Mouse (Mus musculus) liver, embryonic 12.5 days (tissue): ENCODE measurements around the gene Pitpnm1. TPM values are rescaled to one million over a fixed set of nuclear protein-coding genes. Genes with fewer than 3 reads are reported as not detected.
"Not testable (repeated sequence)": the region's sequence is repeated elsewhere in the genome, so short reads cannot be mapped to it uniquely, and the experiment has no call there.

Experiments used
- ATAC-seq: fragments of 200-750 bp; cut with Nextera tagmentation; 2 replicates; pipeline ENCODE4 v1.8.0; 2017; ENCODE audit warnings: moderate number of reproducible peaks, mild to moderate bottlenecking, moderate library complexity
- H3K27ac ChIP-seq: fragments of 300-500 bp; sonication (generic); 2 replicates; pipeline ENCODE4 v1.5.1; 2016; ENCODE audit warnings: mild to moderate bottlenecking
- H3K27me3 ChIP-seq: fragments of 300-500 bp; sonication (generic); replicated peaks from 2 replicates; pipeline ENCODE4 v1.6.1; 2016; ENCODE audit warnings: mild to moderate bottlenecking, moderate library complexity
- H3K36me3 ChIP-seq: fragments of 300-500 bp; sonication (generic); 2 replicates; pipeline ENCODE4 v1.6.1; 2016; ENCODE audit warnings: mild to moderate bottlenecking, moderate library complexity
- H3K4me1 ChIP-seq: fragments of 300-500 bp; sonication (generic); 2 replicates; pipeline ENCODE4 v1.6.1; 2016
- H3K4me2 ChIP-seq: fragments of 300-500 bp; sonication (generic); 2 replicates; pipeline ENCODE4 v1.6.1; 2016; ENCODE audit warnings: mild to moderate bottlenecking, moderate library complexity
- H3K4me3 ChIP-seq: fragments of 300-500 bp; sonication (generic); 2 replicates; pipeline ENCODE4 v1.5.1; 2016; ENCODE audit warnings: mild to moderate bottlenecking, moderate library complexity
- H3K9ac ChIP-seq: fragments of 300-500 bp; sonication (generic); 2 replicates; pipeline ENCODE4 v1.6.1; 2016; ENCODE audit warnings: mild to moderate bottlenecking, moderate library complexity
- H3K9me3 ChIP-seq: fragments of 300-500 bp; sonication (generic); replicated peaks from 2 replicates; pipeline ENCODE4 v1.6.1; 2016; ENCODE audit warnings: mild to moderate bottlenecking, moderate library complexity
- WGBS: fragments of 180-500 bp; shearing (Covaris S2); methylation state at CpG from one replicate; pipeline ENCODE4 v1.1.7; 2016; ENCODE audit not compliant: insufficient replicate concordance; 5-methylcytosine and 5-hydroxymethylcytosine counted together
- polyA plus RNA-seq: library from polyadenylated mRNA; unstranded; fragments of >200 nt; fragmentation: Nextera tagmentation; extraction: Ambion mirVana; gene quantifications from 2 replicates; pipeline ENCODE4 v1.2.1, GENCODE M21; 2016

The Pitpnm1 gene
- polyA plus RNA-seq, 1 experiment from 2014 or later: 5.0 TPM

- Histone ChIP-seq H3K36me3 (0 out of 2 replicates have a peak, but pooled peaks cover 2% of the 10 kb centered on the region), H3K9me3 (no peaks in the 10 kb centered on the region), H3K4me1 (peaks cover 52% of the 10 kb centered on the region), H3K4me2 (peak overlapping the region; percentile 73), H3K9ac (peak overlapping the region; percentile 66), H3K4me3 (peak overlapping the region; percentile 40), H3K27ac (peak overlapping the region; percentile 84), H3K27me3 (no peaks in the 10 kb centered on the region)
- ATAC-seq: no peak
- 87% methylated on average over 5 of the region's 5 CpGs for WGBS
Measured at GRCm38 (mm10) chr19:4058581-4058980, 41.2 kb upstream of the Pitpnm1 start.

DNA sequence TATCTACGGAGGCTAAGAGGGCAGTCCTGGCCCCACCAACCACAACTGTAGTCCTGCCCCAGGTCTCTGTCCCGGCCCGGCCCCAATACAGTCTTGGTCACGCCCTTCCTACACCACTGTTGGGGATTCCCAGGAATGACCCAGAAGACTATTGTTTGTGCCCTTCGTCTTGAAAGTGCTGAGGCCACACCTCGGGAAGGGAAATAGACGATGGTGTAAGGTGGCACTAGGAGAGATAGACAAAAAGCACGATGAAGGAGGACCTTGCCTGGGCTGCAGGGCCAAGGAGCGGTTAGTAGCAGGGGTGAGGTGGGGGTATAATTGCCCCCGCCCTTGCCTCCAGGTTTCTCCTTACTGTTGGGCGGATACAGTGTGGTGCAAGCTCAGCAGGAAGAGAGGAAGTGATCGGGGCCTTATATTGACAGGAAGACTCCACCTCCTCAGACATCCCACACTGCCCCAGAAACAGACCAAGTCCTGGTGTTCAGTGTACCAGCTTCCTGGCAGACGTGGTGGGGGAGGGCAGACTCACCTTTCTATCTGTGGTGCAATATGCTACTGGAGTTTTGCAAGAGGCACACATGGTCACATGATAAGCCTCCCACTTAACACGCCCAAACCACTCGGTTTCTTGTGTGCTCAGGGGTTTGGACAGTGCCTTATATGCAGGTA, 40.6 kb upstream of the Pitpnm1 start, which contains the start of gene Gstp3:
Gene Gstp3 (minus strand): TSS at position 501 of the 672 bp plus-strand sequence.
- peak within 1 kb of the TSS; percentile 84 for H3K27ac ChIP-seq
- peak within 1 kb of the TSS; percentile 40 for H3K4me3 ChIP-seq
- H3K9ac ChIP-seq: peak within 1 kb of the TSS; percentile 66
- no peaks in the 10 kb centered on the region for H3K9me3 ChIP-seq
- peak; percentile 92 for ATAC-seq
- H3K4me1 ChIP-seq: peaks cover 55% of the 10 kb centered on the region
- peak within 1 kb of the TSS; percentile 73 for H3K4me2 ChIP-seq
- H3K27me3 ChIP-seq: no peaks in the 10 kb centered on the region
- WGBS: 22% methylated on average over 15 of the region's 15 CpGs
- 0 out of 2 replicates have a peak, but pooled peaks cover 2% of the 10 kb centered on the region for H3K36me3 ChIP-seq

DNA sequence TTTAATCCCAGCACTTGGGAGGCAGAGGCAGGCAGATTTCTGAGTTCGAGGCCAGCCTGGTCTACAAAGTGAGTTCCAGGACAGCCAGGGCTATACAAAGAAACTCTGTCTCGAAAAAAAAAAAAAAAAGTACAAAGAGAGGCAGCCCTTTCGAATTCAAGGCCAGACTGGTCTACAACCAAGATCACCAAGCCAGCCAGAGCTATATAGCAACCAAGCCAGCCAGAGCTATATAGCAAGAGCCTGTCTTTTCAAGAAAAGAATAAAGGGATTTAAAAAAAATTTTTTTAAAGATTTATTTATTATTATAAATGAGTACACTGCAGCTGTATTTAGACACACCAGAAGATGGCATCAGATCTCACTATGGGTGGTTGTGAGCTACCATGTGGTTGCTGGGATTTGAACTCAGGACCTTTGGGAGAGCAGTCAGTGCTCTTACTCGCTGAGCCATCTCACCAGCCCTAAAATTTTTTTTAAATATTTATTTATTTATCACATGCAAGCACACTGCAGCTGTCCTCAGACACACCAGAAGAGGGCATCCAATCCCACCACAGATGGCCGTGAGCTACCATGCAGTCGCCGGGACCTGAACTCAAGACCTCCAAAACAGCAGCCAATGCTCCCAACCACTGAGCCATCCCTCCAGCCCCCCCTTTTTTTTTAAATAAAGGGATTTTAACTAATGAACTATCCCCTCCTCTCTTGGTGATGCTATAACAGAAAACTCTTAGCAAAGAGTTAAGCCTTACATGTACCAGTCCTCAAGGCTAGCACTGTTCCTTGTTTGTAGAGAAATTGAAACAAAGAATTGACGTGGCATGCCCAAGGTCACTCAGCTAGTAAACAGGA, 39.5 kb upstream of the Pitpnm1 start:
- not testable (repeated sequence) for ATAC-seq, H3K27me3 ChIP-seq, H3K4me3 ChIP-seq, H3K36me3 ChIP-seq, H3K9ac ChIP-seq, H3K9me3 ChIP-seq, H3K4me2 ChIP-seq
- peak overlapping the region; percentile 84 for H3K27ac ChIP-seq
- WGBS: 80% methylated on average over 8 of the region's 8 CpGs
- H3K4me1 ChIP-seq: peaks cover 56% of the 10 kb centered on the region

GRCm38 (mm10) chr19:4060899-4061465, 38.8 kb upstream of the Pitpnm1 start:
- 0 out of 2 replicates have a peak, but pooled peaks cover 2% of the 10 kb centered on the region for H3K36me3 ChIP-seq
- H3K4me1 ChIP-seq: peaks cover 49% of the 10 kb centered on the region
- H3K27me3 ChIP-seq: no peaks in the 10 kb centered on the region
- H3K27ac ChIP-seq: peak overlapping the region; percentile 64; the same call in 1 of the 2 replicates
- 68% methylated on average over 6 of the region's 6 CpGs for WGBS
- no peak overlapping the region for H3K9ac ChIP-seq
- H3K4me3 ChIP-seq: no peak overlapping the region
- H3K9me3 ChIP-seq: no peaks in the 10 kb centered on the region
- no peak for ATAC-seq
- no peak overlapping the region for H3K4me2 ChIP-seq

- not testable (repeated sequence) for H3K9me3 ChIP-seq, H3K4me3 ChIP-seq, H3K27ac ChIP-seq, ATAC-seq, H3K4me2 ChIP-seq, H3K36me3 ChIP-seq, H3K27me3 ChIP-seq, H3K9ac ChIP-seq
- 43% methylated on average over 4 of the region's 4 CpGs for WGBS
- H3K4me1 ChIP-seq: peaks cover 34% of the 10 kb centered on the region
Measured at GRCm38 (mm10) chr19:4063357-4063756, 36.4 kb upstream of the Pitpnm1 start.

- not testable (repeated sequence) for H3K4me3 ChIP-seq, ATAC-seq, H3K36me3 ChIP-seq, H3K9ac ChIP-seq, H3K4me2 ChIP-seq, H3K27ac ChIP-seq, H3K9me3 ChIP-seq
- 19% methylated on average over 7 of the region's 11 CpGs for WGBS
- H3K27me3 ChIP-seq: 0 out of 2 replicates have a peak, but pooled peaks cover 11% of the 10 kb centered on the region
- H3K4me1 ChIP-seq: peaks cover 23% of the 10 kb centered on the region
Measured at GRCm38 (mm10) chr19:4064501-4064900, 35.3 kb upstream of the Pitpnm1 start.

DNA sequence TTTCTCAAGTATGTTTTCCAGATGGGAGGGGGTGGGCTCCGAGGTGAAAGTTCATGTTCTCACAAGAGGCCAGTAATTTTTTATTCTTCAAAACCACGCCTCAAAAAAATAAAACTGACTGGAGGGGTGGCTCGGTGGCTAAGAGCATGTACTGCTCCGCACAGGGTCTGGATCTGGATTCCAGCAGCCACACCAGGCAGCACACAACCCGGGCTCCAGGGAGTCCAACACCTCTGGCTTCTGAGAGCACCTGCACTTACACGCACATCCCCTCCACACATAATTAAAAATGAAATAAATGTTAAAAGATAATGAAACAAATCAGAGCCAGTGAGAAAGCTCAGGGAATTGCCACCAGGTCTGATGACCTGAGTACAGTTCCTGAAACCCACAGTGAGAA, 33.5 kb upstream of the Pitpnm1 start:
- H3K9ac ChIP-seq: no peak overlapping the region
- H3K27me3 ChIP-seq: peaks cover 16% of the 10 kb centered on the region; the same call in 1 of the 2 replicates
- H3K36me3 ChIP-seq: no peaks in the 10 kb centered on the region
- no peak for ATAC-seq
- H3K4me3 ChIP-seq: no peak overlapping the region
- H3K4me1 ChIP-seq: peaks cover 20% of the 10 kb centered on the region
- H3K9me3 ChIP-seq: no peaks in the 10 kb centered on the region
- no peak overlapping the region for H3K4me2 ChIP-seq
- WGBS: 65% methylated on average over 6 of the region's 6 CpGs
- no peak overlapping the region for H3K27ac ChIP-seq

DNA sequence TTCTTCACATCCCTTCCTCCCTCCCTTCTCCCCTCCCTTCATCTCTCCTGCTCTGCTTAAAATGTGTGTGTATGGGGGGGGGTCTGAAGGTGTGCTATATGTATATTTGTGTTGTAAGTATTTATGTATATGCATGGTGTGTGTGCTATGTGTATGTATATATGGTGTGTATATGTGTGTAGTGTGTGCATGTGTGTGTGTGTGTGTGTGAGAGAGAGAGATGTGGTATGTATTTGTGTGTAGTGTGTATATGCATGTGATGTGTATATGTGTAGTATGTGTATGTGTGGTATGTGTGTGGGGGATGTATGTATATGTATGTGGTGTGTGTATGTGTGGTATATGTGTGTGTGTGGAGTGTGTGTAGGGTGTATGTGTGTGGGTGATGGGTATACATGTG, 32.9 kb upstream of the Pitpnm1 start:
- H3K36me3 ChIP-seq: no peaks in the 10 kb centered on the region
- no peak overlapping the region for H3K9ac ChIP-seq
- peak overlapping the region; percentile 39; the same call in 1 of the 2 replicates for H3K27ac ChIP-seq
- peaks cover 22% of the 10 kb centered on the region for H3K4me1 ChIP-seq
- no peak overlapping the region for H3K4me3 ChIP-seq
- H3K27me3 ChIP-seq: peaks cover 16% of the 10 kb centered on the region; the same call in 1 of the 2 replicates
- ATAC-seq: peak; percentile 32; the same call in 1 of the 2 replicates
- H3K4me2 ChIP-seq: no peak overlapping the region
- H3K9me3 ChIP-seq: no peaks in the 10 kb centered on the region

- H3K27me3 ChIP-seq: peaks cover 16% of the 10 kb centered on the region; the same call in 1 of the 2 replicates
- H3K36me3 ChIP-seq, ATAC-seq, H3K4me3 ChIP-seq, H3K4me2 ChIP-seq, H3K9ac ChIP-seq, H3K9me3 ChIP-seq: not testable (repeated sequence)
- 74% methylated on average over 2 of the region's 2 CpGs for WGBS
- peak overlapping the region; percentile 62; the same call in 1 of the 2 replicates for H3K27ac ChIP-seq
- peaks cover 22% of the 10 kb centered on the region for H3K4me1 ChIP-seq
Measured at GRCm38 (mm10) chr19:4068242-4068641, 31.6 kb upstream of the Pitpnm1 start.

DNA sequence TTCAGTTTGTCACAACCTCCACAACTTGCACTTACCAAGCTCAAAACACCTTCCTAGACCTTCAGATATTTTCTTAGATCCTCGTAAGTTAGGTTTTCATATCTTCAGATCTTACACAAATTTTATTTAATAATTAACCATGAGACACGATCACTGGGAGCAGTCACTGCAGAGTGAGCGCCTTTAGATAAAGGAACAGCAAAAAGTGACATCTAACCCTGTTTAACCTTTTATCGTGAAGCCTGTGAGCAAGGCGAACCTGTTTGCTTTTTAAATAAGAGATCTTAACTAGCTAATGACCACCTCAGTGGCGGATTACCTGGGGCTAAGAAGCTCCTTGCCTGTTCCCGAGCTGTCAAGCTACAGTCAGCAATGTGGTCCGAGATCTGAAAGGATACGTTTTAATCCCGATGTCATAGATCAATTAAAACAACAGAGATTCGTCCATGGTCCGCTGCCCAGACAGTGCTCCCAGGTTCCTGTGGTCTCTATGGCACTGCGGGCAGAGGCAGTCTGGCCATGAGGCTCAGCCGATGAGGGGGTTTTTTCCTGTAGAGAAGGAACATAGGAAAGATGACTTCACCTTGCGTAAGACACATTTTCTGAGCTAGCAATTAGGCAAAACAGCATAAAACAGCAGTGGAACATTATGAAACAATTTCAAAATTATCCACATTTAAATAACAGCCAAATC, 30.9 kb upstream of the Pitpnm1 start:
- peak overlapping the region; percentile 62 for H3K27ac ChIP-seq

DNA sequence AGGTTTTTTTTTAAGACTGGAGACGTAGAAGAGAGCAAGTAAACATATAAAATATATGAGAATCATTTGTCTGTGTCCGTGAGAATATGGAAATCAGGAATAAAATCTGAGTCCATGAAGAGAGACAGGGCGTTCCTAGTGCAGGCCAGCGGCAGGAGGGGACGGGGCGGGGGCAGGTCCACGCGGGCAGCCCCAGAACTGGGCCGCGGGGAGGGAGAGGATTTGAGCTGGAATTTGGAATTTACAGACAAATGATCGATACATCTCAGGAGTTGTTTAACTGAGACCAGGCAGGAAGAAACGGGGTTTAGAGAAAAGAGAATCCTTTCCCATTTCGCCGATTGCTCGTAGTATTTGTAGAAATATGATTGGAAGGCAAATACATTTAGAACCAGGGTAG, 29.5 kb upstream of the Pitpnm1 start:
- H3K4me1 ChIP-seq: peaks cover 25% of the 10 kb centered on the region
- H3K27ac ChIP-seq: peak overlapping the region; percentile 68
- no peak overlapping the region for H3K4me2 ChIP-seq
- H3K9me3 ChIP-seq: no peaks in the 10 kb centered on the region
- ATAC-seq: no peak
- WGBS: 54% methylated on average over 15 of the region's 15 CpGs
- H3K9ac ChIP-seq: no peak overlapping the region
- peaks cover 16% of the 10 kb centered on the region; the same call in 1 of the 2 replicates for H3K27me3 ChIP-seq
- no peak overlapping the region for H3K4me3 ChIP-seq
- H3K36me3 ChIP-seq: no peaks in the 10 kb centered on the region

More for the DNA sequence above, 30.9 kb upstream of the Pitpnm1 start:
- Histone ChIP-seq H3K9me3 (no peaks in the 10 kb centered on the region), H3K27me3 (peaks cover 16% of the 10 kb centered on the region; the same call in 1 of the 2 replicates), H3K4me1 (peaks cover 26% of the 10 kb centered on the region), H3K36me3 (no peaks in the 10 kb centered on the region), H3K4me2 (no peak overlapping the region), H3K4me3 (no peak overlapping the region), H3K9ac (no peak overlapping the region)
- WGBS: 58% methylated on average over 15 of the region's 15 CpGs
- no peak for ATAC-seq
